ENCODE assay signal across 22 mouse cellular contexts in the genomic region with DNA sequence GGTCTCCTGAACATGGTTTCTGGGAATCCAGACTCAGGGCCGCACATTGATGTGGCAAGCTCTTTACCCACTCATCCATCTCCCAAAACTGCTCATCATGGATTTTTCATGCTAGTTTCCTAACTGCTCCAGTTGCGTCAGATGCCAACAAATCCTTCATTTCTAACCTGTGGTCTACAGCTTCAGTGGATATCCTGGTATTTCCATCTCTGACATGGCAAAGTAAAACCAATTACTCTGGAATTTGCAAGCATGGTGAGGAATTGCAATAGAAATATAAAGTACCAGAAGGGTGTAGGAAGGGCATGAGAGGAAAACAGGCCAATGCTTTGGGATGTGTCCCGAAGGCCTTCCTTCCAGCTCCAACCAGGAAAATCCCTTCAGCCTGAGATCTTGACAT.
DNase-seq lines count a peak whose midpoint lies in the region; TF ChIP-seq lines count a peak whose summit lies in the region.
"Had no signal": no experiment of that assay in that cellular context is flagged by ENCODE, and none has a peak within 500 bp of the region (broad histone marks: within the 10 kb centered on the region; RNA-seq: fewer than 3 reads in every experiment).

No protein-coding gene starts in this region.

- peak; percentile 75 for DNase-seq in heart, adult 11 months
- DNase-seq in heart, adult 9 months (ENCODE audit: low spot score in 2 of 2), result no peak
- no peak for DNase-seq in testis, postnatal 14 days (ENCODE audit: low spot score)
- peak; percentile 42 for DNase-seq in Muller cell, postnatal 12 days (ENCODE audit: inconsistent ontology term)
- peak; percentile 18 for DNase-seq in fat pad, adult 2 months (ENCODE audit: extremely low read depth, low read depth, low spot score)
- no peak for DNase-seq in kidney, postnatal 10 days
- DNase-seq in right cerebral cortex, postnatal 25 days, result no peak
- DNase-seq: adrenal gland, postnatal 10 days; cerebellum, adult 18-20 months; cerebellum, adult 9-10 months; cerebellum, postnatal 14 days; forebrain, postnatal 0 days; gastrocnemius, adult 2 months; gastrocnemius, postnatal 36 days; heart, postnatal 10 days; heart, postnatal 36 days; kidney, adult 18-20 months had no signal

- H3K27ac ChIP-seq in testis, adult 2 months (ENCODE audit: control insufficient read depth, insufficient read depth, low read depth, low read length), result peak overlapping the region; percentile 12; the same call in 1 of the 2 replicates
- H3K27ac ChIP-seq: gastrocnemius, adult 2 months; heart, embryonic 15.5 days; hindbrain, embryonic 14.5 days; hindbrain, postnatal 0 days had no signal

- H3K27me3 ChIP-seq in testis, adult 2 months (ENCODE audit: control insufficient read depth, insufficient read depth, low read length), result no peaks in the 10 kb centered on the region
- H3K27me3 ChIP-seq: heart, embryonic 12.5 days; heart, embryonic 15.5 days had no signal

- no peak for TF ChIP-seq POLR2A in testis, adult 2 months (IDR thresholded peaks at IDR 0.05; ENCODE audit: control insufficient read depth, low read depth, low read length)

- no peak overlapping the region for H3K4me3 ChIP-seq in testis, adult 2 months (ENCODE audit: control insufficient read depth, low read depth, low read length)
- H3K4me3 ChIP-seq: gastrocnemius, adult 2 months; heart, embryonic 12.5 days; heart, embryonic 15.5 days had no signal

- no peaks in the 10 kb centered on the region for H3K36me3 ChIP-seq in testis, adult 2 months (ENCODE audit: control insufficient read depth, insufficient read depth, low read length)
- H3K36me3 ChIP-seq: heart, embryonic 12.5 days; heart, embryonic 15.5 days had no signal

- H3K4me1 ChIP-seq in testis, adult 2 months (ENCODE audit: control insufficient read depth, insufficient read depth, low read length), result no peaks in the 10 kb centered on the region

- no peak for TF ChIP-seq CTCF in testis, adult 2 months (IDR thresholded peaks at IDR 0.05; ENCODE audit: control insufficient read depth, insufficient read depth, insufficient replicate concordance, low read depth, low read length)

Comparison
In these comparisons a context has a peak if more than half of its experiments do, and no peak if none do; other contexts are left out.
1. DNase-seq: peak in heart, adult 11 months (single experiment), Muller cell, postnatal 12 days (single experiment) and fat pad, adult 2 months (single experiment); none in heart, adult 9 months (0 of 2), testis, postnatal 14 days (single experiment), kidney, postnatal 10 days (single experiment) and right cerebral cortex, postnatal 25 days (single experiment).